Mouse (Mus musculus) CH12.LX (cell line): Measurements from ENCODE around the gene B230217C12Rik. TPM values are rescaled to one million over a fixed set of nuclear protein-coding genes. Genes with fewer than 3 reads are reported as not detected.

ENCODE experiments used
- DNase-seq: peaks from one replicate; pipeline ENCODE4 v3.0.0-alpha.2; 2013; ENCODE audit errors: extremely low read depth
- H3K27ac ChIP-seq: 2 replicates; pipeline ENCODE4 v1.5.1; 2012; ENCODE audit warnings: low read depth, mild to moderate bottlenecking, control low read depth, moderate library complexity; ENCODE audit not compliant: insufficient read depth
- H3K27me3 ChIP-seq: replicated peaks from 2 replicates; pipeline ENCODE3; 2012; ENCODE audit warnings: inconsistent platforms
- H3K36me3 ChIP-seq, 2 experiments: replicated peaks in 1 of 2; 2 replicates each; pipeline versions ENCODE3 to v1.6.1; 2012; ENCODE audit warnings: inconsistent platforms in 1 of 2, low read length in 1 of 2, mild to moderate bottlenecking in 1 of 2, mixed read lengths in 1 of 2, moderate library complexity in 1 of 2; ENCODE audit not compliant: control insufficient read depth in 1 of 2, insufficient read depth in 1 of 2
- H3K4me1 ChIP-seq, 2 experiments: 2 replicates each; pipeline ENCODE4 v1.6.1; 2012; ENCODE audit warnings: inconsistent platforms in 1 of 2, moderate library complexity in 1 of 2; ENCODE audit not compliant: insufficient read depth in 2 of 2, control insufficient read depth in 1 of 2
- H3K4me2 ChIP-seq: 2 replicates; pipeline ENCODE4 v1.6.1; 2012; ENCODE audit warnings: low read depth, mild to moderate bottlenecking, control low read depth; ENCODE audit not compliant: poor library complexity, insufficient read depth, severe bottlenecking
- H3K4me3 ChIP-seq, 3 experiments: fragments of 150-350 bp in 1 of 3; sonication (generic) in 1 of 3; replicated peaks in 1 of 3; 2 replicates each; pipeline versions ENCODE3 to v1.5.1; 2011 to 2012; ENCODE audit warnings: low read depth in 2 of 3, low read length in 2 of 3, mild to moderate bottlenecking in 2 of 3, moderate library complexity in 2 of 3, control low read depth in 1 of 3, improper control_type of control experiment in 1 of 3, inconsistent platforms in 1 of 3, mixed read lengths in 1 of 3; ENCODE audit not compliant: poor library complexity in 1 of 3
- H3K79me2 ChIP-seq: replicated peaks from 2 replicates; pipeline ENCODE4 v1.6.1; 2012; ENCODE audit warnings: mild to moderate bottlenecking, moderate library complexity; ENCODE audit not compliant: control insufficient read depth, poor library complexity, insufficient read depth, severe bottlenecking; ENCODE audit errors: extremely low read depth
- H3K9ac ChIP-seq: 2 replicates; pipeline ENCODE4 v1.6.1; 2012; ENCODE audit warnings: low read depth, mild to moderate bottlenecking, control low read depth, moderate library complexity; ENCODE audit not compliant: insufficient read depth
- H3K9me3 ChIP-seq: replicated peaks from 2 replicates; pipeline ENCODE3; 2012; ENCODE audit warnings: low read length, inconsistent platforms, mixed read lengths
- CHD2 ChIP-seq: IDR thresholded peaks from 2 replicates; pipeline ENCODE4 v1.6.1; 2011; ENCODE audit warnings: low read length, improper control_type of control experiment
- CTCF ChIP-seq, 2 experiments: IDR thresholded peaks in 1 of 2; conservative IDR thresholded peaks in 1 of 2; 2 replicates each; pipeline ENCODE4 v1.5.1; 2011 to 2012; ENCODE audit warnings: low read depth in 2 of 2, low read length in 2 of 2, improper control_type of control experiment in 1 of 2, inconsistent platforms in 1 of 2, mild to moderate bottlenecking in 1 of 2, moderate library complexity in 1 of 2
- ELF1 ChIP-seq: IDR thresholded peaks from 2 replicates; pipeline ENCODE4 v1.6.1; 2014; ENCODE audit warnings: low read depth, mild to moderate bottlenecking, inconsistent platforms, low read length, improper control_type of control experiment
- ETS1 ChIP-seq: conservative IDR thresholded peaks from 2 replicates; pipeline ENCODE4 v1.6.1; 2012; ENCODE audit warnings: low read depth, mild to moderate bottlenecking, inconsistent platforms, low read length, improper control_type of control experiment, moderate library complexity
- GABPA ChIP-seq: IDR thresholded peaks from 2 replicates; pipeline ENCODE4 v1.6.1; 2012; ENCODE audit warnings: low read depth, low read length, improper control_type of control experiment, inconsistent platforms; ENCODE audit not compliant: insufficient replicate concordance
- HCFC1 ChIP-seq: IDR thresholded peaks from 2 replicates; pipeline ENCODE4 v1.6.1; 2012; ENCODE audit warnings: low read depth, mild to moderate bottlenecking, inconsistent platforms, low read length, improper control_type of control experiment
- JUND ChIP-seq: conservative IDR thresholded peaks from 2 replicates; pipeline ENCODE4 v1.6.1; 2011; ENCODE audit warnings: low read depth, low read length, improper control_type of control experiment
- MXI1 ChIP-seq: IDR thresholded peaks from 2 replicates; pipeline ENCODE4 v1.6.1; 2011; ENCODE audit warnings: mild to moderate bottlenecking, low read depth, low read length, improper control_type of control experiment
- MYC ChIP-seq: IDR thresholded peaks from 2 replicates; pipeline ENCODE4 v1.6.1; 2011; ENCODE audit warnings: low read depth, mild to moderate bottlenecking, improper control_type of control experiment, low read length
- NRF1 ChIP-seq: IDR thresholded peaks from 2 replicates; pipeline ENCODE4 v1.6.1; 2014; ENCODE audit warnings: low read depth, mild to moderate bottlenecking, inconsistent platforms, low read length, improper control_type of control experiment, moderate library complexity
- PAX5 ChIP-seq: IDR thresholded peaks from 2 replicates; pipeline ENCODE4 v1.6.1; 2012; ENCODE audit warnings: low read length, inconsistent platforms, mixed read lengths
- RAD21 ChIP-seq: IDR thresholded peaks from 2 replicates; pipeline ENCODE4 v1.6.1; 2011; ENCODE audit warnings: low read depth, mild to moderate bottlenecking, low read length, improper control_type of control experiment, moderate library complexity
- RCOR1 ChIP-seq: conservative IDR thresholded peaks from 2 replicates; pipeline ENCODE4 v1.6.1; 2012; ENCODE audit warnings: low read depth, mild to moderate bottlenecking, inconsistent platforms, low read length, improper control_type of control experiment
- SIN3A ChIP-seq: IDR thresholded peaks from 2 replicates; pipeline ENCODE4 v1.6.1; 2012; ENCODE audit warnings: low read length, improper control_type of control experiment, inconsistent platforms
- ZC3H11A ChIP-seq: IDR thresholded peaks from 2 replicates; pipeline ENCODE4 v1.6.1; 2012; ENCODE audit warnings: low read depth, mild to moderate bottlenecking, inconsistent platforms, low read length, improper control_type of control experiment
- ZMIZ1 ChIP-seq: IDR thresholded peaks from 2 replicates; pipeline ENCODE4 v1.6.1; 2012; ENCODE audit warnings: low read depth, mild to moderate bottlenecking, inconsistent platforms, low read length, improper control_type of control experiment
- ZNF384 ChIP-seq: IDR thresholded peaks from 2 replicates; pipeline ENCODE4 v1.6.1; 2012; ENCODE audit warnings: low read depth, low read length, improper control_type of control experiment, inconsistent platforms
- dilution Hi-C: fragments of 300-500 bp; cut with MboI; formaldehyde crosslinking; loops from 2 replicates; pipeline ENCODE4 v1.14.3; 2020; ENCODE audit warnings: low sequenced_read_pairs; ENCODE audit not compliant: extremely low pct_unique_long_range_greater_than_20kb, extremely low pct_ligation_motif_present
- in situ Hi-C: fragments of 300-500 bp; cut with MboI; formaldehyde crosslinking; loops from 3 replicates; pipeline ENCODE4 v1.14.3; 2019; ENCODE audit warnings: low sequenced_read_pairs, low pct_ligation_motif_present, low pct_unique_long_range_greater_than_20kb, mixed read lengths
- polyA plus RNA-seq: library from polyadenylated mRNA; unstranded; fragments of >175 nt; gene quantifications from 2 replicates; pipeline ENCODE4 v1.2.1, GENCODE M21; 2012; ENCODE audit warnings: low read depth; ENCODE audit not compliant: insufficient read length
- total RNA-seq, 2 experiments: library from RNA; depleted of rRNA; stranded (reverse); fragments of 300-350 nt in 1 of 2; fragments of >200 nt in 1 of 2; gene quantifications; 2 replicates each; pipeline ENCODE4 v1.2.3; 2012 to 2014

B230217C12Rik gene
- total and polyA plus RNA-seq, 3 experiments, result 4.6 to 14.0 (median 11.9) TPM

- no peak overlapping the region for H3K4me3 ChIP-seq
- H3K27me3 ChIP-seq, result no peaks in the 10 kb centered on the region
- no peak overlapping the region for H3K9ac ChIP-seq
- no peak overlapping the region for H3K4me2 ChIP-seq
- H3K79me2 ChIP-seq, result no peaks in the 10 kb centered on the region
- no peaks in the 10 kb centered on the region for H3K9me3 ChIP-seq
- in situ Hi-C loops (no loop called here), dilution Hi-C loops (no loop called here)
- H3K36me3 ChIP-seq, result peaks cover 12 to 80% of the 10 kb centered on the region in 2 experiments
- H3K27ac ChIP-seq, result no peak overlapping the region
- TF ChIP-seq MYC (no peak), SIN3A (no peak), CHD2 (no peak)
- DNase-seq, result no peak
- peaks cover 16 to 44% of the 10 kb centered on the region in 2 experiments for H3K4me1 ChIP-seq
Observed at GRCm38 (mm10) chr11:97822840-97823603, 17.6 kb upstream of the B230217C12Rik start.

- Histone ChIP-seq H3K27ac (no peak overlapping the region), H3K79me2 (no peaks in the 10 kb centered on the region), H3K4me3 (no peak overlapping the region), H3K4me2 (no peak overlapping the region), H3K9me3 (no peaks in the 10 kb centered on the region), H3K4me1 (peaks cover 17 to 37% of the 10 kb centered on the region in 2 experiments), H3K9ac (no peak overlapping the region), H3K27me3 (no peaks in the 10 kb centered on the region), H3K36me3 (peaks cover 12 to 70% of the 10 kb centered on the region in 2 experiments)
- TF ChIP-seq ZNF384, result no peak
- no peak for TF ChIP-seq ETS1
- no peak for TF ChIP-seq CTCF (conservative IDR thresholded peaks at IDR 0.05 in 1 of 2, IDR thresholded peaks at IDR 0.05 in 1 of 2; ENCODE audit: low read depth in 2 of 2, low read length in 2 of 2)
- TF ChIP-seq RAD21, result no peak
- no peak for TF ChIP-seq NRF1
- no peak for TF ChIP-seq MYC
- TF ChIP-seq RCOR1, result no peak
- no peak for TF ChIP-seq MXI1
- no peak for TF ChIP-seq CHD2
- no peak for TF ChIP-seq PAX5
- TF ChIP-seq JUND, result no peak
- no peak for TF ChIP-seq ZMIZ1
- no peak for TF ChIP-seq ZC3H11A
- TF ChIP-seq GABPA, result no peak
- no peak for TF ChIP-seq HCFC1
- TF ChIP-seq ELF1, result no peak
- DNase-seq, result no peak
- dilution Hi-C loops (no loop called here), in situ Hi-C loops (no loop called here)
Observed at GRCm38 (mm10) chr11:97824168-97824567, 16.4 kb upstream of the B230217C12Rik start.
